Comparison of ENCODE assay signal across 13 mouse cellular contexts in genomic region chr8:106585671-106586037, GRCm38 (mm10).
"Had no signal": no experiment of that assay in that cellular context is flagged by ENCODE, and none has a peak within 500 bp of the region (broad histone marks: within the 10 kb centered on the region; RNA-seq: fewer than 3 reads in every experiment).

No protein-coding gene starts in this region.

- H3K4me3 ChIP-seq: hindbrain, embryonic 15.5 days; layer of hippocampus, adult 2 months; limb, embryonic 10.5 days; liver, embryonic 15.5 days; megakaryocyte, embryonic 14.5 days; midbrain, embryonic 15.5 days; neural tube, embryonic 12.5 days had no signal

- H3K9ac ChIP-seq: hindbrain, embryonic 15.5 days; liver, embryonic 15.5 days; midbrain, embryonic 15.5 days; neural tube, embryonic 12.5 days had no signal

- H3K27ac ChIP-seq: hindbrain, embryonic 15.5 days; layer of hippocampus, adult 2 months; limb, embryonic 10.5 days; liver, embryonic 15.5 days; midbrain, embryonic 15.5 days; neural tube, embryonic 12.5 days had no signal

- H3K9me3 ChIP-seq: hindbrain, embryonic 15.5 days; limb, embryonic 10.5 days; liver, embryonic 15.5 days; midbrain, embryonic 15.5 days; neural tube, embryonic 12.5 days had no signal

- H3K4me1 ChIP-seq: hindbrain, embryonic 15.5 days; megakaryocyte, embryonic 14.5 days; midbrain, embryonic 15.5 days; neural tube, embryonic 12.5 days had no signal

- DNase-seq: kidney, postnatal 4 days; lung, adult 2 months; thymus, adult 2 months; thymus, postnatal 25 days had no signal

- H3K4me2 ChIP-seq: hindbrain, embryonic 15.5 days; liver, embryonic 11.5 days; liver, embryonic 15.5 days; midbrain, embryonic 11.5 days; midbrain, embryonic 15.5 days; neural tube, embryonic 12.5 days had no signal

- H3K36me3 ChIP-seq: hindbrain, embryonic 15.5 days; limb, embryonic 10.5 days; liver, embryonic 15.5 days; midbrain, embryonic 15.5 days; neural tube, embryonic 12.5 days had no signal

- H3K27me3 ChIP-seq: hindbrain, embryonic 15.5 days; liver, embryonic 15.5 days; midbrain, embryonic 15.5 days; neural tube, embryonic 12.5 days had no signal

- ATAC-seq: midbrain, embryonic 15.5 days had no signal
